Mouse (Mus musculus): ENCODE data around the gene Smpd2. TPM values are rescaled to one million over a fixed set of nuclear protein-coding genes. Genes with fewer than 3 reads are reported as not detected.
"Not testable (repeated sequence)": the region's sequence is repeated elsewhere in the genome, so short reads cannot be mapped to it uniquely, and the experiment has no call there.

Smpd2 gene
- polyA plus RNA-seq, 1 experiment from 2014 or later: 65.6 TPM

DNA sequence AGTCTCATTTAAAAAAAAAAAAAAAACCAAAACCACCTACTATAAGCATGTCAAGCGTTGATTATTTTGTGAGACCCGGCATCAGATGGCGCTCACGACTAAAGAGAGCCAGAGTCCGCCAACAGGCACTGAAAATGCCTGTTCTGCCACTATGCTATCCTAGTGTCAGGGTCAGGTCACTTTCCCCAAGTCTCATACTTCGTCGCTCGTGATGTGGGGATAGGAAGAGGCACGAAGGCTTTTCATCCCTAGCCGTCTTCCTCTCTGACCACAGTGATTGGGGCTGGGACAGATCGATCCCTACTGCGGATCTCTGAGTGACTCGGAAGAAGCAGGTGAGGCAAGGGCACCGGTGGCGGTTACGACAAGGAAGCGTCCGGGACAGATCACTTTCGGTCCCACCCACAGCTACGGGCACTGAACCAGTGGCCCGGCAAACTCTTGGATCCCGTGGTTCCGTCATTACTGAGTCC, 28.4 kb upstream of the Smpd2 start:
- H3K9me3 ChIP-seq: no peaks in the 10 kb centered on the region
- peak overlapping the region; percentile 94 for H3K4me3 ChIP-seq
- no peaks in the 10 kb centered on the region for H3K27me3 ChIP-seq (ENCODE audit: poor library complexity, severe bottlenecking)
- H3K4me1 ChIP-seq: peaks cover 36% of the 10 kb centered on the region
- peaks cover 11% of the 10 kb centered on the region for H3K36me3 ChIP-seq (replicated peaks)
- peak overlapping the region; percentile 99 for H3K27ac ChIP-seq
- WGBS: 0% methylated on average over 23 of the region's 23 CpGs
- no peak for DNase-seq (ENCODE audit: extremely low spot score, low spot score)

- Histone ChIP-seq H3K36me3 (replicated peaks) (no peaks in the 10 kb centered on the region), H3K4me3 (no peak overlapping the region), H3K9me3 (no peaks in the 10 kb centered on the region), H3K27me3 (ENCODE audit: poor library complexity, severe bottlenecking) (no peaks in the 10 kb centered on the region), H3K27ac (no peak overlapping the region), H3K4me1 (peaks cover 6% of the 10 kb centered on the region)
- no peak for DNase-seq (ENCODE audit: extremely low spot score, low spot score)
Observed at GRCm38 (mm10) chr10:41514921-41515320, 24.8 kb upstream of the Smpd2 start.

DNA sequence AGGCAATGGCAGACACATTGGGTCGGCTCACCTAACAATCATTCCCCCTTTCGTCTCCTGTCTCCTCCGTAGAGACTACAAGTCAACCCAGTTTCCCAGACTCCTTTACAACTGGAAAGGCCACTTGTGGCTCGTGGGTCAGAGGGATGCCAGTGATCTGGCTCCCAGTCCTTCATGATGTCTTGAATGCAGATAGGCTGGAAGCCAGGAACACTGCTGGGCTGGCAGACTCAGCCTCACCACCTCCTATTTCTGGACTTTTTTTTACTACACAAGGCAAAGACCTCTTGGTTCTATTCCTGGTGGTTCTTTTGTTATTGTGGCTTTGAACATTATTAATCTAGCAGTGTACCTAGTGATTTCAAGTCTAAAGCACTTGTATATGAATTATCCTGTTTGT, 24.1 kb upstream of the Smpd2 start:
- Histone ChIP-seq H3K4me3 (no peak overlapping the region), H3K27me3 (ENCODE audit: poor library complexity, severe bottlenecking) (no peaks in the 10 kb centered on the region), H3K9me3 (no peaks in the 10 kb centered on the region), H3K27ac (no peak overlapping the region), H3K4me1 (peaks cover 6% of the 10 kb centered on the region), H3K36me3 (replicated peaks) (no peaks in the 10 kb centered on the region)
- 79% methylated on average over 4 of the region's 4 CpGs for WGBS
- no peak for DNase-seq (ENCODE audit: extremely low spot score, low spot score)

DNA sequence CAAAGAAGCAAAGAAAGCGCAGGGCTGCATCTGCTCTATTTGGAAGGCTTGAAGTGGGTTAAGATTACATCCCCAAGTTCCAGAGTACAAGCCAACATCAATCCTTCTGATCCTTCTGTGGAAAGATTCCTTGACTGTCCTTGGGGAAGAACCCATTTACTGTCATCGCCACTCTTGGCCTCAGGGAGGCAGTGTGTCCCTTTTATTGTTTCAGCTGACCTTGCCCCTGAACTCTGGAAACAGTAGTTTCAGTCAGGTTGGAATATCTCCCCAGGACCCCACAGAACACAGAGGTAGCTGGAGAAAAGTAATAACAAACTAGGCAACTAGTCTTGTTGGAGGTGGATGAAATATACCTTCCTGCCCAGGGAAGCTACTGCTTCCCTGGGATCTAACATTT, 19.0 kb upstream of the Smpd2 start:
- no peak overlapping the region for H3K27ac ChIP-seq
- 41% methylated on average over 2 of the region's 2 CpGs for WGBS
- no peaks in the 10 kb centered on the region for H3K4me1 ChIP-seq
- no peak overlapping the region for H3K4me3 ChIP-seq
- no peaks in the 10 kb centered on the region for H3K36me3 ChIP-seq (replicated peaks)
- H3K9me3 ChIP-seq: no peaks in the 10 kb centered on the region
- no peak for DNase-seq (ENCODE audit: extremely low spot score, low spot score)
- H3K27me3 ChIP-seq (ENCODE audit: poor library complexity, severe bottlenecking): no peaks in the 10 kb centered on the region

DNA sequence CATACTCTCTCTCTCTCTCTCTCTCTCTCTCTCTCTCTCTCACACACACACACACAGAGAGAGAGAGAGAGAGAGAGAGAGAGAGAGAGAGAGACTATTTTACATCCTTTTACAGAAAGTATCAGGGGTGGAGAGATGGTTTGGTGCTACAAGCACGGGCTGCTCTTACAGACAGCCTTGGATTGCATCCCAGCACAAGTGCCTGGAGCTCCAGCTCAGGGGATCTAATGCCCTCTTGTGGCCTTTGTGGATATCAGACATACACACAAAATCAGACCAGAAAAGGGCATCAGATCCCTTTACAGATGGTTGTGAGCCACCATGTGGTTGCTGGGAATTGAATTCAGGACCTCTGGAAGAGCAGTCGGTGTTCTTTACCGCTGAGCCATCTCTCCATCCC, 15.3 kb upstream of the Smpd2 start:
- H3K36me3 ChIP-seq (replicated peaks); H3K9me3 ChIP-seq; H3K27ac ChIP-seq; H3K27me3 ChIP-seq (ENCODE audit: poor library complexity, severe bottlenecking); H3K4me3 ChIP-seq; H3K4me1 ChIP-seq: not testable (repeated sequence)
- WGBS: 3% methylated on average over 3 of the region's 3 CpGs
- DNase-seq (ENCODE audit: extremely low spot score, low spot score): peak; percentile 56

DNA sequence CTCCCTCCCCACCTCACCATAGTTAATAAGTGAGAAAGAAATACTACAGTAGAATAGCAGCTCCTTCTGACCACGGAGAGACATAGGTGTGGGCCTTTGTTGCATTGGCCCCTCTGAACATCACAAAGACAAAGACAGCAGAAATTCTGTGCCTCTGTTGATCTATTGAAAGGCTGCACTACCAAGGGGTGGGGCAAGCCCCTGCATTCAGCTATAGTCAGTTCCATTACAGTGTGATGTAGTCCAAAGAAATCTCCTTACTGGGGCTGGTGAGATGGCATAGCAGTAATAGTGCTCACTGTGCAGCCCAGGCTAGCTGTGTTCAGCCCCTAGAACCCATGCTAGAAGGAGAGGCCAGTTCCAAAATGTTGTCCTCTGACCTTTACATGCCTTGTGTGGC, 14.8 kb upstream of the Smpd2 start:
- 100% methylated on average over 1 of the region's 1 CpGs for WGBS
- no peak overlapping the region for H3K27ac ChIP-seq
- H3K9me3 ChIP-seq: no peaks in the 10 kb centered on the region

GRCm38 (mm10) chr10:41500941-41501340, 10.8 kb upstream of the Smpd2 start:
- no peak for DNase-seq (ENCODE audit: extremely low spot score, low spot score)
- Histone ChIP-seq H3K36me3 (replicated peaks) (no peaks in the 10 kb centered on the region), H3K4me3 (no peak overlapping the region), H3K27me3 (ENCODE audit: poor library complexity, severe bottlenecking) (no peaks in the 10 kb centered on the region), H3K9me3 (no peaks in the 10 kb centered on the region), H3K27ac (no peak overlapping the region), H3K4me1 (no peaks in the 10 kb centered on the region)
- 69% methylated on average over 4 of the region's 4 CpGs for WGBS

More for the DNA sequence above, 14.8 kb upstream of the Smpd2 start:
- H3K4me1 ChIP-seq: no peaks in the 10 kb centered on the region
- no peaks in the 10 kb centered on the region for H3K27me3 ChIP-seq (ENCODE audit: poor library complexity, severe bottlenecking)
- no peak for DNase-seq (ENCODE audit: extremely low spot score, low spot score)
- no peaks in the 10 kb centered on the region for H3K36me3 ChIP-seq (replicated peaks)
- H3K4me3 ChIP-seq: no peak overlapping the region

GRCm38 (mm10) chr10:41491111-41491510, 942 bp upstream of the Smpd2 start:
- H3K4me1 ChIP-seq: peaks cover 46% of the 10 kb centered on the region
- H3K27me3 ChIP-seq (ENCODE audit: poor library complexity, severe bottlenecking): no peaks in the 10 kb centered on the region
- WGBS: 68% methylated on average over 4 of the region's 4 CpGs
- H3K36me3 ChIP-seq (replicated peaks): peaks cover 28% of the 10 kb centered on the region
- H3K4me3 ChIP-seq: peak overlapping the region; percentile 73
- H3K27ac ChIP-seq: no peak overlapping the region
- no peak for DNase-seq (ENCODE audit: extremely low spot score, low spot score)
- H3K9me3 ChIP-seq: no peaks in the 10 kb centered on the region

DNA sequence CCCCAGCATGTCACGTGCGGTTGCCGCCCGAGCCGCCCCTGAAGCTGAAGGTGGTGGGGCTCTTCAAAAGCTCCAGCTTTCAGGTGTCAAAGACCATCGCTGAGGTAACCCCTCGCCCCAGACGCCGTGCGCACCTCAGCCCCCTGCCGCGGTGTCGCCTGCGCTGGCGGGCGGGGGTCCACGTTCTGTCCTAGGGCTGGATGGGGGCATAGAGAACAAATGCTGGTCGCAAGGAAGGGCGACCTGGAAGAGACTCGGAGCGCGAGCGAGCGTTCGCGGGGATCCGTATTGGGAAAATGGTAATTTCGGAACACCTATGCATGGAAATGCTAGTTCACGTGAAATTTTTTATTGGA, 327 bp upstream of the Smpd2 start:
- Histone ChIP-seq H3K4me3 (peak overlapping the region; percentile 73), H3K4me1 (peaks cover 46% of the 10 kb centered on the region), H3K9me3 (no peaks in the 10 kb centered on the region), H3K27me3 (ENCODE audit: poor library complexity, severe bottlenecking) (no peaks in the 10 kb centered on the region), H3K27ac (peak overlapping the region; percentile 92), H3K36me3 (replicated peaks) (peaks cover 34% of the 10 kb centered on the region)
- under 1% methylated on average over 29 of the region's 29 CpGs for WGBS
- DNase-seq (ENCODE audit: extremely low spot score, low spot score): no peak

- H3K27me3 ChIP-seq (ENCODE audit: poor library complexity, severe bottlenecking): no peaks in the 10 kb centered on the region
- peaks cover 46% of the 10 kb centered on the region for H3K4me1 ChIP-seq
- no peak for DNase-seq (ENCODE audit: extremely low spot score, low spot score)
- H3K27ac ChIP-seq: peak overlapping the region; percentile 92
- WGBS: 46% methylated on average over 8 of the region's 8 CpGs
- H3K36me3 ChIP-seq (replicated peaks): peaks cover 46% of the 10 kb centered on the region
- H3K4me3 ChIP-seq: peak overlapping the region; percentile 73
- no peaks in the 10 kb centered on the region for H3K9me3 ChIP-seq
Observed at GRCm38 (mm10) chr10:41489294-41489693, 875 bp downstream of the Smpd2 start.

DNA sequence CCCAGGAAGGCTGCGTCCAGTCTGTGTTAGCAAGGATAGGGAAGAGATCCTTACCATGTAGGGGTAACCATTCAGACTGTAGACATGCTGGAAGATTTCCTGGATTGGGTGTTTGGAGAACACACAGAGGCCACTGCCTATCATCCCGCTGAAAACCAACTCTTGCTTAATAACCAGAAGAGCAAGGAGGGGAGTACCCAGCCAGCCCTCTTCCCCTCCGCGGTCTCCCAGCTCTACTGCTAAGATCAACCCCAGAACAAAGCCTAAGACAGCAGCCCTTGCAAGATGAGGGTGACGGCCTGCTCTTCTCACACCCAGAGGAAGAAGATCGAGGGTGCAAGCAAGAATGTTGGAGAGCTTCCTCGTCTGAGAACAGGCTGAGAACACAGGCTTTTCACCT, 1.3 kb downstream of the Smpd2 start:
- WGBS: 66% methylated on average over 7 of the region's 7 CpGs
- H3K27me3 ChIP-seq (ENCODE audit: poor library complexity, severe bottlenecking): no peaks in the 10 kb centered on the region
- H3K4me3 ChIP-seq: peak overlapping the region; percentile 73
- H3K36me3 ChIP-seq (replicated peaks): peaks cover 50% of the 10 kb centered on the region
- no peak for DNase-seq (ENCODE audit: extremely low spot score, low spot score)
- H3K4me1 ChIP-seq: peaks cover 46% of the 10 kb centered on the region
- H3K9me3 ChIP-seq: no peaks in the 10 kb centered on the region
- H3K27ac ChIP-seq: peak overlapping the region; percentile 92; the same call in 1 of the 2 replicates

- H3K4me3 ChIP-seq: no peak overlapping the region
- H3K27ac ChIP-seq: no peak overlapping the region
- peaks cover 72% of the 10 kb centered on the region for H3K36me3 ChIP-seq (replicated peaks)
- 88% methylated on average over 14 of the region's 14 CpGs for WGBS
- DNase-seq (ENCODE audit: extremely low spot score, low spot score): no peak
- peaks cover 46% of the 10 kb centered on the region for H3K4me1 ChIP-seq
- H3K27me3 ChIP-seq (ENCODE audit: poor library complexity, severe bottlenecking): no peaks in the 10 kb centered on the region
- no peaks in the 10 kb centered on the region for H3K9me3 ChIP-seq
Observed at GRCm38 (mm10) chr10:41486506-41487170, 3.5 kb downstream of the Smpd2 start.

DNA sequence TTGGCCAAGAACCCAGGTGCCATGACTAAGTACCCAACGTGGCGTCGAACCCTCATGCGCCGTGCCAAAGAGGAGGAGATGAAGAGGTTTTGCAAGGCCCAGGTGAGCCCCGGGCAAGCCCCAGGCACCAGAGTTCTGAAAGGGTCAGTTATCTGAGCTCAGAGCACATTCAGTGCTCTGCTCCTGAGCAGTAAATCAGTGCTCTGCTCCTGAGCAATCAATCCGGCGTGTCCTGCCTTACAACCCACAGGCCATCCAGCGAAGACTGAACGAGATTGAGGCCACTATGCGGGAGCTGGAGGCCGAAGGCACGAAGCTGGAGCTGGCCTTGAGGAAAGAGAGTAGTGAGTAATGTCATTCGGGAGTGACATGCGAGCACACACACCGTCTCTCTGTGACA, 4.4 kb downstream of the Smpd2 start:
- Histone ChIP-seq H3K9me3 (no peaks in the 10 kb centered on the region), H3K27me3 (ENCODE audit: poor library complexity, severe bottlenecking) (no peaks in the 10 kb centered on the region), H3K4me1 (peaks cover 49% of the 10 kb centered on the region), H3K27ac (no peak overlapping the region), H3K36me3 (replicated peaks) (peaks cover 81% of the 10 kb centered on the region), H3K4me3 (no peak overlapping the region)
- no peak for DNase-seq (ENCODE audit: extremely low spot score, low spot score)
- WGBS: 94% methylated on average over 16 of the region's 16 CpGs

- no peaks in the 10 kb centered on the region for H3K27me3 ChIP-seq (ENCODE audit: poor library complexity, severe bottlenecking)
- 87% methylated on average over 7 of the region's 7 CpGs for WGBS
- peaks cover 29% of the 10 kb centered on the region for H3K4me1 ChIP-seq
- no peaks in the 10 kb centered on the region for H3K9me3 ChIP-seq
- DNase-seq (ENCODE audit: extremely low spot score, low spot score): no peak
- peaks cover 94% of the 10 kb centered on the region for H3K36me3 ChIP-seq (replicated peaks)
- no peak overlapping the region for H3K4me3 ChIP-seq
- H3K27ac ChIP-seq: no peak overlapping the region
Observed at GRCm38 (mm10) chr10:41482446-41482845, 7.7 kb downstream of the Smpd2 start.

Measured in forebrain, embryonic 10.5 days (tissue).